ENCODE assay signal across 17 mouse cellular contexts in genomic region chr14:23943152-23943551, GRCm38 (mm10).
DNase-seq lines count a peak whose midpoint lies in the region; ATAC-seq and TF ChIP-seq lines count a peak whose summit lies in the region.
"Had no signal": no experiment of that assay in that cellular context is flagged by ENCODE, and none has a peak within 500 bp of the region (broad histone marks: within the 10 kb centered on the region; RNA-seq: fewer than 3 reads in every experiment).

No protein-coding gene starts in this region.

- no peak overlapping the region for H3K9ac ChIP-seq in lung, embryonic 14.5 days
- H3K9ac ChIP-seq in intestine, postnatal 0 days (ENCODE audit: low read depth, low read length), result no peak overlapping the region
- H3K9ac ChIP-seq: embryonic facial prominence, embryonic 15.5 days; limb, embryonic 12.5 days; liver, embryonic 14.5 days; midbrain, embryonic 12.5 days had no signal

- H3K4me1 ChIP-seq in lung, embryonic 14.5 days (ENCODE audit: insufficient read depth), result no peaks in the 10 kb centered on the region
- no peaks in the 10 kb centered on the region for H3K4me1 ChIP-seq in intestine, postnatal 0 days (replicated peaks; ENCODE audit: control insufficient read depth, insufficient read depth, low read length)
- H3K4me1 ChIP-seq: midbrain, embryonic 12.5 days had no signal

- no peaks in the 10 kb centered on the region for H3K9me3 ChIP-seq in lung, embryonic 14.5 days (ENCODE audit: low read depth, low read length)
- H3K9me3 ChIP-seq in intestine, postnatal 0 days (ENCODE audit: control insufficient read depth), result no peaks in the 10 kb centered on the region
- H3K9me3 ChIP-seq: embryonic facial prominence, embryonic 15.5 days; limb, embryonic 12.5 days; midbrain, embryonic 12.5 days had no signal

- no peak for ATAC-seq in lung, embryonic 14.5 days (ENCODE audit: insufficient read depth)
- no peak for ATAC-seq in intestine, postnatal 0 days
- ATAC-seq: forebrain, embryonic 16.5 days; hindbrain, embryonic 16.5 days; intestine, embryonic 16.5 days had no signal

- no peak for TF ChIP-seq CTCF in lung, embryonic 14.5 days (IDR thresholded peaks at IDR 0.05; ENCODE audit: low read depth)
- no peak for TF ChIP-seq CTCF in intestine, postnatal 0 days (IDR thresholded peaks at IDR 0.05; ENCODE audit: low read depth)

- H3K36me3 ChIP-seq in lung, embryonic 14.5 days (ENCODE audit: insufficient read depth), result no peaks in the 10 kb centered on the region
- H3K36me3 ChIP-seq in intestine, postnatal 0 days (ENCODE audit: control insufficient read depth, insufficient read depth), result no peaks in the 10 kb centered on the region
- H3K36me3 ChIP-seq: embryonic facial prominence, embryonic 15.5 days; limb, embryonic 12.5 days; midbrain, embryonic 12.5 days had no signal

- peak; percentile 60 for DNase-seq in embryo, embryonic 10 days (ENCODE audit: low spot score)
- no peak for DNase-seq in embryo, embryonic 9.5 days (ENCODE audit: extremely low spot score)
- DNase-seq in lung, embryonic 14.5 days, result peak; percentile 28
- DNase-seq in lung, postnatal 10 days, result no peak
- DNase-seq in gastrocnemius, postnatal 14 days, result peak; percentile 52
- no peak for DNase-seq in spleen, postnatal 14 days (ENCODE audit: low spot score in 2 of 2)
- DNase-seq: cerebellum, adult 18-20 months; cerebellum, postnatal 25 days had no signal

- WGBS in lung, embryonic 14.5 days, result 41% methylated on average over 5 of the region's 5 CpGs
- WGBS in intestine, postnatal 0 days, result 60% methylated on average over 5 of the region's 5 CpGs

- H3K27ac ChIP-seq in lung, embryonic 14.5 days (ENCODE audit: low read depth), result no peak overlapping the region
- H3K27ac ChIP-seq in intestine, postnatal 0 days (ENCODE audit: low read depth, low read length), result no peak overlapping the region
- H3K27ac ChIP-seq: embryonic facial prominence, embryonic 15.5 days; limb, embryonic 12.5 days; liver, embryonic 14.5 days; midbrain, embryonic 12.5 days had no signal

- H3K27me3 ChIP-seq in lung, embryonic 14.5 days (ENCODE audit: insufficient read depth, low read length), result no peaks in the 10 kb centered on the region
- H3K27me3 ChIP-seq in intestine, postnatal 0 days (replicated peaks; ENCODE audit: control insufficient read depth, insufficient read depth, low read length), result no peaks in the 10 kb centered on the region
- H3K27me3 ChIP-seq: CH12.LX; embryonic facial prominence, embryonic 15.5 days; limb, embryonic 12.5 days; midbrain, embryonic 12.5 days had no signal

- H3K4me2 ChIP-seq in lung, embryonic 14.5 days, result no peak overlapping the region
- no peak overlapping the region for H3K4me2 ChIP-seq in intestine, postnatal 0 days (replicated peaks; ENCODE audit: low read depth)
- H3K4me2 ChIP-seq: embryonic facial prominence, embryonic 15.5 days; limb, embryonic 12.5 days; midbrain, embryonic 12.5 days had no signal

- no peak overlapping the region for H3K4me3 ChIP-seq in lung, embryonic 14.5 days (ENCODE audit: low read depth, low read length)
- no peak overlapping the region for H3K4me3 ChIP-seq in intestine, postnatal 0 days (ENCODE audit: low read depth, low read length)
- H3K4me3 ChIP-seq: embryonic facial prominence, embryonic 15.5 days; limb, embryonic 12.5 days; midbrain, embryonic 12.5 days had no signal

- intact Hi-C loops in gastrocnemius, postnatal 14 days (cut with DNase I; ENCODE audit: low total_unique reads), result no loop called here

Comparison
In these comparisons a context has a peak if more than half of its experiments do, and no peak if none do; other contexts are left out.
1. DNase-seq: peak in embryo, embryonic 10 days (single experiment), lung, embryonic 14.5 days (single experiment) and gastrocnemius, postnatal 14 days (single experiment); none in embryo, embryonic 9.5 days (single experiment), lung, postnatal 10 days (single experiment) and spleen, postnatal 14 days (0 of 2).